Mouse (Mus musculus) lung, postnatal 4 days (tissue): ENCODE measurements around the gene Cct7.

Source experiments
- DNase-seq, 2 experiments: peaks; one replicate each; pipeline ENCODE4 v3.0.0; 2021

The Cct7 gene

GRCm38 (mm10) chr6:85504908-85505307 is 53.6 kb downstream of the Cct7 start:
- no peak for DNase-seq

DNA sequence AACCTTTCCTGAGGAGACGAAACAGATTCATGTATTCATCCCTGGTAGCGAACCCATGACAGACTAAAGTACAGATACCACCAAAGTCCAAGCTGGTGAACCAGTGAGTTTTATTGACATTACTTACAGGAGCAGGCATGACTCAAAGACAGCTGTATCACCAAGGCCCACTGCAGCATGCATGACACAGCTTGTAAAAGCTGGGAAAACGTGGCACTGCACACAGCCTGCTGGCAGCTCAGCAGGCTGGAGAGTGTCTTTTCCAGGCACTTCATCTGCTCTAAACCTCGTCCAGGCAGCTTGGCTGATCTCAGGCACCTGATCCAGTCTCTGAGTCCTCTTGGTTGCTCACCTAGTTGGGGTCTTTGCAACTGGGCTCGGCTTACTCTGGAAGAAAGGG is 57.3 kb downstream of the Cct7 start:
- no peak for DNase-seq

DNA sequence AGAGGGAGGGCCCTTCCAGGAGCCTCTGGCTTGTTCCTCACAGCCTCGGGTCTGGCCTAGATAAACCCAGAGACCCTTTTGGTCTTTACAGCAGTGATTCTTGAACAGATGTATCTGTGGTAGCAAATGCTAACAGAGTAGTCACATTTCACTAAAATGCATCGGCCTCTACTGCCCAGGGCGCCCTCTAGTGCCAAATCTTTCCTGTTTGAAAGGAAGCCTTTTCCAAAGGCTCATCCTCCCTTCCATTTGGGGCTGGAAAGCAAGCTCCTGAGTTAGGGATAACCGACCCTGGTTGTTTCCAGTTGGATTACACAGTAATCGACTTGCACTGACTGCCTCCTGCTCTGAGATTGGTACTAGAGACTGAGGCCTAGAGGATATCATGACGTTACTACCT is 59.2 kb downstream of the Cct7 start:
- DNase-seq: peak in 1 of 2 experiments; percentile 19

GRCm38 (mm10) chr6:85511286-85512055 is 60.2 kb downstream of the Cct7 start:
- DNase-seq: peak; percentile 62 to 63

DNA sequence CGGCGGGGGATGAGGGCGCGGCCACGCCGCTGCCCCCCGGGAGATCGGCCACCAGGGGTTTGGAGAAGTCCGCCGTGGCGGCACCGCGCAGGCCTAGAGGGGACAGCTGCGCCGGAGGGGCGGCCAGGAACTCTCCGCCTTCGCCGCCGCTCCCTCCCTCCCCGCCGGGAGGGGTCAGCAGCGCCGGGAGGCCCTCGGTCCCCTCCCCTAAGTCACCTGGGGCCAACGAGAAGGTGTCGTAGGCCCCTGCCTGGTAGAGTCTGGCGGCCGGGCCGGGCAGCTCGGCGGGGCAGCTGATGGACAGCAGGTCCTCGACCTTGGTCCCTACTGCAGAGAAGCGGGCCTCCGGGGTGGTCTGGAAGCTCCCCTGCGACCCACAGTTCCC is 60.7 kb downstream of the Cct7 start:
- DNase-seq: no peak

DNA sequence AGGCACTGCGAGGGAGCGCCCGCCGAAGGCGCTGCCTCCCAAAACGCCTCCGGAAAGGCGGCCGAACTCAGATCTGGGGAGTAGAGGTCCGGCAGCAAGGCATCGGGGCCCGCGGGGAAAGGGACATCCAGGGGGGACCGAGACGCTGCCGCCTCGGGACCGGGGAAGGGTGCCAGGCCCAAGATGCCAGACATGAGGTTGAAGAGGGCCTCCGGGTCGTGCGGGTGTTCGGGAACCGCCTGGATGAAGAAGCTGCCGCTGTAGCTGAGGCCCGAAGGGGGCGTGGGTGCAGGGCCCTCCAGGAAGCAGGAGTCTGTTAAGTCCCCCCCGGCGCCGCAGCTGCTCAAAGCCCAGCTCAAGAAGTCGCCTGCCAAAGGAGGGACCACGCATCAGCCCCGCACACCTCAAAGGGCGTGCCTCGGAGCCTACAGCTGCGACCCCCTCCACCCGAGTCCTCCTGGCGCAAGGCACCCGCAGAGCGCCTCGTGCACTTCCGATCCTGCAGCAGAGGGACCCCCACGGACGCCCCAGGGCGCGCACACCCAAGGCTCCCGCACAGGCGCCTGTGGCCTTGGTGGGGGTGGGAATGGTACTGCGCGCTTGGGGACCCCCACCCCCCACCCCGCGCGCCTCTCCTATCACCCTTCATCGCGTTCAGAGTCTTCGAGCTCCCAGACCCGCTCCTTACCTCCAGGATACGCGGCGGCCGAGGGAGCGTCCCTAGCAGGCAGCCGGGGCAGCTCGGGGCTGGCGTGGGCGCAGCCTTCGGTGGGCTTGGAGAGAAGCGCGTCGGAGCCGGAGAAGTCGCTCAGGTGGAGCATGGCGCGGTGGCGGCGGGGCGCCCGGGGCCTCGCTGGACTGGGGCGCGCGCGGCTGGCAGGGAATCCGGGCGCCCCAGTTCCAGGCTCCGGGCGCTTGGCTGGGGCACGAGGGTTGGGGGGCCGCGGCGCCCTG is 61.5 kb downstream of the Cct7 start:
- DNase-seq: no peak

GRCm38 (mm10) chr6:85513531-85513910 is 62.2 kb downstream of the Cct7 start, which contains the start of gene Egr4:
TSS of gene Egr4 (minus strand) at chr6:85513589.
- peak; percentile 15 to 39 for DNase-seq

- no peak for DNase-seq
Measured at GRCm38 (mm10) chr6:85515941-85516340, 64.6 kb downstream of the Cct7 start.
